11 mouse cellular contexts compared by ENCODE assay signal in genomic region chr4:86725175-86725574, GRCm38 (mm10). TPM values are rescaled to one million over a fixed set of nuclear protein-coding genes. Genes with fewer than 3 reads are reported as not detected.
DNase-seq lines count a peak whose midpoint lies in the region; ATAC-seq and TF ChIP-seq lines count a peak whose summit lies in the region.
"Had no signal": no experiment of that assay in that cellular context is flagged by ENCODE, and none has a peak within 500 bp of the region (broad histone marks: within the 10 kb centered on the region; RNA-seq: fewer than 3 reads in every experiment).

No protein-coding gene starts in this region.

- no peak overlapping the region for H3K4me3 ChIP-seq in heart, embryonic 11.5 days (ENCODE audit: low read depth, low read length)
- no peak overlapping the region for H3K4me3 ChIP-seq in liver, embryonic 11.5 days (ENCODE audit: low read depth, low read length)
- no peak overlapping the region for H3K4me3 ChIP-seq in stomach, postnatal 0 days (ENCODE audit: low read depth, low read length)
- no peak overlapping the region for H3K4me3 ChIP-seq in kidney, adult 2 months (ENCODE audit: insufficient read depth, low read depth, low read length)

- H3K4me2 ChIP-seq in heart, embryonic 11.5 days: peak overlapping the region; percentile 20
- H3K4me2 ChIP-seq in liver, embryonic 11.5 days: peak overlapping the region; percentile 4; the same call in 1 of the 2 replicates
- no peak overlapping the region for H3K4me2 ChIP-seq in stomach, postnatal 0 days (replicated peaks; ENCODE audit: low read depth)
- H3K4me2 ChIP-seq: midbrain, embryonic 11.5 days had no signal

- no peak overlapping the region; the same call in 1 of the 2 replicates for H3K9ac ChIP-seq in heart, embryonic 11.5 days (ENCODE audit: low read depth, low read length)
- H3K9ac ChIP-seq in liver, embryonic 11.5 days (ENCODE audit: low read depth, low read length): no peak overlapping the region
- H3K9ac ChIP-seq in stomach, postnatal 0 days (ENCODE audit: low read length): peak overlapping the region; percentile 38; the same call in 1 of the 2 replicates

- no peak for DNase-seq in heart, adult 18-20 months
- DNase-seq in urinary bladder, adult 18-20 months (ENCODE audit: low spot score in 2 of 2): peak; percentile 18 to 35
- DNase-seq in urinary bladder, adult 2 months (ENCODE audit: low spot score): no peak
- DNase-seq in liver, embryonic 11.5 days (ENCODE audit: low spot score): no peak
- peak; percentile 66 for DNase-seq in stomach, postnatal 0 days (ENCODE audit: low spot score)
- no peak for DNase-seq in B cell, adult 2 months
- no peak for DNase-seq in kidney, adult 2 months
- DNase-seq: cerebellum, postnatal 14 days had no signal

- no peak overlapping the region for H3K27ac ChIP-seq in heart, embryonic 11.5 days (ENCODE audit: low read depth, low read length)
- H3K27ac ChIP-seq in liver, embryonic 11.5 days (ENCODE audit: low read depth, low read length): no peak overlapping the region
- peak overlapping the region; percentile 83 for H3K27ac ChIP-seq in stomach, postnatal 0 days (replicated peaks)
- H3K27ac ChIP-seq in kidney, adult 2 months (ENCODE audit: insufficient read depth, low read depth, low read length): no peak overlapping the region

- no peak for TF ChIP-seq EP300 in stomach, postnatal 0 days (optimal IDR thresholded peaks at IDR 0.05)

- TF ChIP-seq CTCF in stomach, postnatal 0 days (IDR thresholded peaks at IDR 0.05; ENCODE audit: low read depth): no peak
- TF ChIP-seq CTCF in kidney, adult 2 months (conservative IDR thresholded peaks at IDR 0.05; ENCODE audit: insufficient read depth, insufficient read length, low read depth, low read length): no peak

- peaks cover 10% of the 10 kb centered on the region for H3K4me1 ChIP-seq in heart, embryonic 11.5 days (ENCODE audit: control insufficient read depth, insufficient read depth, low read length)
- H3K4me1 ChIP-seq in liver, embryonic 11.5 days (replicated peaks; ENCODE audit: control insufficient read depth, insufficient read depth, low read length): peaks cover 6% of the 10 kb centered on the region
- peaks cover 3% of the 10 kb centered on the region; the same call in 1 of the 2 replicates for H3K4me1 ChIP-seq in stomach, postnatal 0 days (replicated peaks; ENCODE audit: control insufficient read depth, insufficient read depth)
- no peaks in the 10 kb centered on the region for H3K4me1 ChIP-seq in kidney, adult 2 months (ENCODE audit: control insufficient read depth, insufficient read depth, low read length)

- ATAC-seq in heart, embryonic 11.5 days (replicated peaks; ENCODE audit: insufficient number of reproducible peaks, low FRiP score, low TSS enrichment): no peak
- peak; percentile 69 for ATAC-seq in liver, embryonic 11.5 days (replicated peaks; ENCODE audit: low FRiP score)
- ATAC-seq in stomach, postnatal 0 days (ENCODE audit: low FRiP score, low TSS enrichment): peak; percentile 94
- ATAC-seq: Patski had no signal

- H3K36me3 ChIP-seq in heart, embryonic 11.5 days (ENCODE audit: control insufficient read depth, insufficient read depth, low read length): no peaks in the 10 kb centered on the region
- no peaks in the 10 kb centered on the region for H3K36me3 ChIP-seq in liver, embryonic 11.5 days (ENCODE audit: control insufficient read depth, insufficient read depth, low read length)
- no peaks in the 10 kb centered on the region for H3K36me3 ChIP-seq in stomach, postnatal 0 days (ENCODE audit: control insufficient read depth, insufficient read depth, low read length)
- no peaks in the 10 kb centered on the region for H3K36me3 ChIP-seq in kidney, adult 2 months (ENCODE audit: control insufficient read depth, insufficient read depth, low read length)

- TF ChIP-seq POLR2A in kidney, adult 2 months (IDR thresholded peaks at IDR 0.05; ENCODE audit: low read depth, low read length): no peak

- H3K27me3 ChIP-seq in heart, embryonic 11.5 days (ENCODE audit: control insufficient read depth, insufficient read depth, low read length): no peaks in the 10 kb centered on the region
- no peaks in the 10 kb centered on the region for H3K27me3 ChIP-seq in liver, embryonic 11.5 days (replicated peaks; ENCODE audit: control insufficient read depth, insufficient read depth, low read length)
- H3K27me3 ChIP-seq in stomach, postnatal 0 days (ENCODE audit: control insufficient read depth, insufficient read depth, low read length): no peaks in the 10 kb centered on the region
- H3K27me3 ChIP-seq in kidney, adult 2 months (replicated peaks; ENCODE audit: control insufficient read depth, insufficient read depth, low read length): no peaks in the 10 kb centered on the region
- H3K27me3 ChIP-seq: Patski had no signal

- H3K9me3 ChIP-seq in heart, embryonic 11.5 days (replicated peaks; ENCODE audit: control insufficient read depth, low read length): no peaks in the 10 kb centered on the region
- H3K9me3 ChIP-seq in liver, embryonic 11.5 days (ENCODE audit: control insufficient read depth, low read length): no peaks in the 10 kb centered on the region
- no peaks in the 10 kb centered on the region for H3K9me3 ChIP-seq in stomach, postnatal 0 days (ENCODE audit: control insufficient read depth, low read length)

- 11% methylated on average over 4 of the region's 4 CpGs for WGBS in heart, embryonic 11.5 days (ENCODE audit: insufficient replicate concordance)
- WGBS in liver, embryonic 11.5 days: 16% methylated on average over 4 of the region's 4 CpGs
- WGBS in stomach, postnatal 0 days: 22% methylated on average over 4 of the region's 4 CpGs
- WGBS in kidney, adult 2 months: 40% methylated on average over 4 of the region's 4 CpGs

RNA-seq across cellular contexts. Expression of gene Dennd4c, which starts 23.2 kb away (rescaled TPM):
- polyA plus RNA-seq in heart, embryonic 11.5 days (2014; fragmentation: Nextera tagmentation; extraction: Ambion mirVana): 5.5 and 8.3 TPM in 2 replicates
- total RNA-seq in heart, adult 18-20 months (2021): 10 to 100 TPM; 29.3 to 34.1 TPM
- 12.5 and 15.2 TPM in 2 replicates for polyA plus RNA-seq in urinary bladder, adult 2 months (2012; rRNA removed)
- polyA plus RNA-seq in liver, embryonic 11.5 days (2014; fragmentation: Nextera tagmentation; extraction: Ambion mirVana): 5.8 and 7.0 TPM in 2 replicates
- polyA plus RNA-seq in stomach, postnatal 0 days (2015; fragmentation: Nextera tagmentation; extraction: Ambion mirVana): 3.5 and 4.2 TPM in 2 replicates
- polyA plus RNA-seq in kidney, adult 2 months (2012; rRNA removed): 4.7 and 5.6 TPM in 2 replicates

RNA-seq across cellular contexts. Expression of gene Plin2, which starts 55.3 kb away (rescaled TPM):
- polyA plus RNA-seq in heart, embryonic 11.5 days (2014; fragmentation: Nextera tagmentation; extraction: Ambion mirVana): 65.4 and 70.4 TPM in 2 replicates
- total RNA-seq in heart, adult 18-20 months (2021): 100 to 1,000 TPM; 116 to 138 TPM
- polyA plus RNA-seq in urinary bladder, adult 2 months (2012; rRNA removed): 129 and 151 TPM in 2 replicates
- 161 and 169 TPM in 2 replicates for polyA plus RNA-seq in liver, embryonic 11.5 days (2014; fragmentation: Nextera tagmentation; extraction: Ambion mirVana)
- polyA plus RNA-seq in stomach, postnatal 0 days (2015; fragmentation: Nextera tagmentation; extraction: Ambion mirVana): 50.7 and 57.8 TPM in 2 replicates
- polyA plus RNA-seq in kidney, adult 2 months (2012; rRNA removed): 143 and 152 TPM in 2 replicates

Comparison
In these comparisons a context has a peak if more than half of its experiments do, and no peak if none do; other contexts are left out.
1. DNase-seq: peak in urinary bladder, adult 18-20 months (2 of 2) and stomach, postnatal 0 days (single experiment); none in heart, adult 18-20 months (0 of 2), urinary bladder, adult 2 months (single experiment), liver, embryonic 11.5 days (single experiment), B cell, adult 2 months (0 of 2) and kidney, adult 2 months (single experiment).